Mouse (Mus musculus): ENCODE results near the gene Ppp6r3. TPM values are rescaled to one million over a fixed set of nuclear protein-coding genes. Genes with fewer than 3 reads are reported as not detected.
A peak's percentile ranks its signal among the peaks of the same experiment; 100 is the strongest.

Gene Ppp6r3
- total RNA-seq, 4 experiments from 2014 or later: 54.6 to 64.5 (median 59.5) TPM

DNA sequence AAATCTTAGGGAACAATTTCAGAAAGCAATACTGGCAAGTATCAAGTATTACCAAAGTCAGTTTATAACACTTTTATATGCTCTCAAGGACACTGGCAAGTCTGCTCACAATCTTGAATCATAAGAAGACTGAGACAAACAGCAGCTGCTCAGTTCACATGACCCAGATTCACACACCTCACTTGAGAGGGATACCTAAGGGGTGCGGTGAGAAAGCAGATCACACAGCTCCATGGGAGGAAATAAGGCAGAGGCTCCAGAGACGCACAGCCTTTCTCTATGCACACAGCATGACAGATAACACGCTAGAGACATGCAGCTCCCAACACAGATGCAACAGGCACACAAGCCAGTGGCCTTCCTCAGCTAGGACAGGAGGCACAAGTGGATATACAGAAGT, 45.8 kb downstream of the Ppp6r3 start:
- no peak for DNase-seq (ENCODE audit: low spot score in 2 of 2)

DNA sequence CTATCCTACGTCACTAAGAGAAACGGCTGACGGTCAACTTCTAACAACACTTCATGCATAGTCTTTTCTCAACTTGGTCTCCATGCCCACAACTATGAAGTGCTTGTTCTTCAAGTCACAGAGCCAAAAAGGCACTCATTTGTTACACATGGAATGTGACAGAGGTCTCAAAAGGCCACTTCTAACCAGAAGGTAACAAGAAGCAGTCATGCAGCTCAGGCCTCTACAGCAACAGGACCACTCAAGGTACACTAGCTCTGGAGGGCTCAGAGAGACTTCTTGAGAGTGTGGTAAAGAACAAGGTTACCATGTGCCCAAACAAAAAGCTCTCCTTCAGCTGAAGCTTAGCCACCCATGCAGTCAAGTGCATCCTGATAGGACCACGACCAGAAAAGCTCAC, 46.9 kb downstream of the Ppp6r3 start:
- DNase-seq (ENCODE audit: low spot score in 2 of 2): no peak

DNA sequence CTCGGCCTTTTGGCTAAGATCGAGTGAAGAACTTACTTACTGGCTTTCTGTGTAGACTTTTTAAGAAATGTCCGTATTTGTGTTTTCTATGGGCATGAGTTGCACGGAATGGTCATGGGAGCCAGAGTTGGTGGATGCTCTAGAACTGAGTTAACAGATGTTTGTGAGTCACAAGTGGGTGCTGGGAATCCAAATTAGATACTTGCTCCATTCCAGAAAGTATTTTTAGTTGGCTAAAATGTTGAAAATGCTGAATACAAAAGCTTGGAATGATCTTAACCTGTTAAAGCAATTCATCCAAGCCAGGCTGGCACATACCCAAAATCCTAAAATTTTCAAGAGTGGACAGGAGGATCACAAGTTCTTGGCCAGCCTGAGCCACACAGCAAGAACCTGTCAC, 48.0 kb downstream of the Ppp6r3 start:
- DNase-seq (ENCODE audit: low spot score in 2 of 2): no peak

DNA sequence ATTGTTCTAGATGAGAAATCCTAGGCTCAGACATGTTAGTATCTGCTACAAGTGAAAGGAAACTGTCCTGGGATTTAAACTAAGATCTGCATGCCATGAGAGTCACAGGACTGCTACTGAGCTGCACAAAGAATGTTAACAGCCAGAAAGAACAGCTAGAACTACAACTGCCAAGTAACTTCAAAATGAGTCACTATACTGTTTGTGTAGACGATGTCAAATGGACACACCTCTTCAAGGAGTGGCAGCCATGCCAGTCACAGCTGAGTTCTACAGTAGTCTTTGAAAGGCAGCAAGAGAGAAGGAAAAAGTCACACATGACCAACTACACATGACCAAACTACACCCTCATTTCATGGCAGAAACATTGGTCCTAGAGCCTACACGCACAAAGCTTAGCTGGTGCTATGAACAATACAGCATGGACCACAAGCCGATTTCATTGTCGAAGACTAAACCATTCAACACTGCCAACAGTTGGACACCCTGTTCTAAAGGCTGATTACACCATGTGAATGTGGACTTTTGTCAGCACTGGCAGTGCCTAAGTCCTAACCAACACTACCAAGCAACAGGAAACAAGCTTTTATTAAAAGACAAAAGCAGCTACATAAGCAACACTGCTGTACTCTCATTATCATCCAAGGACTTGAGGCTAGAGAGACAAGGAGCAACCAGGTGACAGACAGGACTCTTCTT, 55.9 kb downstream of the Ppp6r3 start:
- DNase-seq (ENCODE audit: low spot score in 2 of 2): no peak

DNA sequence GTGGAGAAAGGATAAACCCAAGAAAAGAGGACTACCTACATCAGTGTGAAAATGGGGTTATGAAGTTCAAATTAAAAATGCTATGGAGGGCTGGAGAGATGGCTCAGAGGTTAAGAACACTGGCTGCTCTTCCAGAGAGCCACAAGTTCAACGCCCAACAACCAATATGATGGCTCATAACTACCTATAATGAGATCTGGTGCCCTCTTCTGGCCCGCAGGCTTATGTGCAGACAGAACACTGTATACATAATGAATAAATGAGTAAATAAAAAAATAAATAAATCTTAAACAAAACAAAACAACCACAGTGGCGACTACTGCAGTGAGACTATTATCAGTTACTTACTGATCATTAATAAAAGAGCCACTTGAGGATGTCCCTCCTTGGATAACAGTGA, 78.3 kb downstream of the Ppp6r3 start:
- no peak for DNase-seq (ENCODE audit: low spot score in 2 of 2)

DNA sequence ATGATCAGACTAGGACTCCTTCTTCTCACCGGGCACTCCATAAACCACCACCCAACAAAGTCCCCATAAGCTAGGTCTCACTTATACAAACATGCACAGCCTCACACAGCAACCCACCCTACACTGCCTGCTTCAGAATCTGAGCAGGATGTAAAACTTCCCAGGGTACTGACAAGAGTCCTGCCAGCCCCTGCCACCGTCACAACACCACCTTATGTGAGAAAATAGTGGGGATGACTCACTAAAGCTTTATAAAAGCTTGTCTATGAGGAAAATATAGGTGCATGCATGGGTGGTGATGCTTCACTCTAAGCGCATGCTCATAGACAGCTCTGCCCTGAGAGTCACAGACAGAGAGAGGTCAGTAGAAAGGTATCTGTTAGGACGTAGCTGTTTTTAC, 85.7 kb downstream of the Ppp6r3 start:
- no peak for DNase-seq (ENCODE audit: low spot score in 2 of 2)

DNA sequence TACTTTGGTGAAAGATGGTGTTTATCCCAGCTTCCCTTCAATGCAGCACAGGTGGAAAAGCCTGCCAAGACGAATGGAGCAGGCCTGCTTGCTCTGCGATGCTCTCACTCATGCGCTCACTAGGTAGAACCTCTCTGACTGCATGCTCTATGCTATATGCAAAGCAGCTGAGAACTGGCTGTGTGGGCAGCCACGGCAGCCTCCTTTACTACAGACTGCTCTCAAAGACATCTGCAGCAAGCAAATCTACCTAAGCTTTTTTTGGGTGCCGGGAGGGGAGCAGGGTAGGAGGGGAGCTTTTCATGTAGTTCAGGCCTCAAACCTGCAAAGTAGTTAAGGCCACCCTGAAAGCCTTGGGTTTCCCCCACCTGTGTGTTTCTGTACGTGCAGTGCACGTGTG, 92.7 kb downstream of the Ppp6r3 start:
- DNase-seq (ENCODE audit: low spot score in 2 of 2): no peak

DNA sequence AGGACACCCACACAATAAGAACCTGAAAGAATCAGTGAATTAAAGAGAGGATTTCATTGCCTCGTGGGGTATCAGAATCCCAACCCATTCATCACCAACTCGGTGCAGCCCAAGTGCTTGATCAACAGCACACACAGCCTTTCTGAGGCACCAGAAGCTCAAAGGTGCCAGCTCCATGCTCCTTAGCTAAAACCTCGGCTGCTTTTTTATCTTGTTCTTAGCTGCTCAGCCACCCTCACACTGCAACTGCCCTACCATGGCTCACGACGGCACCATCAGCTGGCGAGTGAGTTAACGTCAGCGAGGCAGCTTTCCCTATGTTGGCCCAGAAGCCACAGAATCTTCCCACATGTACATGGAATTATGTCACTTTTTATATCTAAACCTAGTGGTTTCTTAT, 95.4 kb downstream of the Ppp6r3 start:
- DNase-seq (ENCODE audit: low spot score in 2 of 2): no peak

DNA sequence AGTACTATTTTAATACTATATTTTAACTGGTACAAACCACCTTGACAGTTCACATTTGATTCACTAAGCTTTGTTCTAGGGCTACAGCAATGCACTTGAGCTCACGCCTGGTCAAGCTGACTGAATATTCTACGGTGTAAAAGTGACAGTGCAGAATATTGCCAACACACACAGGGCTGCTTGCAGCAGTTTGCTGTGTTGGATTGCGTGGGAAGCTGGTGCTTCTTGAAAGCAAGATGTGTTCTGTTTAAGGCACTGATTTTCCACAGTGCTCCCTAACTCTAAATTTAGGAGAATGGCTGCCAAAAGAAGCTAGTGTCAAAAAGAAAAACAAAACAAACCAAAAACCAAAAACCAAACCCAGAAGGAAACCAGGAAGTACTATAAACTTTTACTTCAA, 98.6 kb downstream of the Ppp6r3 start:
- no peak for DNase-seq (ENCODE audit: low spot score in 2 of 2)

DNA sequence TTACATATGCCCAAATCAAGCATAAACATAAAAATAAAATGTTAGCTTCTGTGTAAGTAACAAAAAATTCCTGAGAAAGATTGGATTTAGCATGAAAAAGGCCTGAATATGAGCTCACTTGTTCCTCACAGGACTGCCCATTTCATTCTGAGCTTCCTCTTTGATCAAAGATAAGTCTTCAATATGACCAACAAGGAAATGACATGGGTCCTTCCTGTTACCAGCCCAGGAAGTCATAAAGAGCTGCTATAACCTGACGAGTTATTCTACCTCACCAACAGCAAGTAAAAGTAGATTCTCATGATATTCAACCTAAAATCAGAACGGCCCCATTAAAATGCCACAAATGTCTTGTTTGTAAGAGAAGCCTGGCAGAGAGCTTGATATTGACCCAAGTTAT, 104.3 kb downstream of the Ppp6r3 start:
- DNase-seq (ENCODE audit: low spot score in 2 of 2): no peak

DNA sequence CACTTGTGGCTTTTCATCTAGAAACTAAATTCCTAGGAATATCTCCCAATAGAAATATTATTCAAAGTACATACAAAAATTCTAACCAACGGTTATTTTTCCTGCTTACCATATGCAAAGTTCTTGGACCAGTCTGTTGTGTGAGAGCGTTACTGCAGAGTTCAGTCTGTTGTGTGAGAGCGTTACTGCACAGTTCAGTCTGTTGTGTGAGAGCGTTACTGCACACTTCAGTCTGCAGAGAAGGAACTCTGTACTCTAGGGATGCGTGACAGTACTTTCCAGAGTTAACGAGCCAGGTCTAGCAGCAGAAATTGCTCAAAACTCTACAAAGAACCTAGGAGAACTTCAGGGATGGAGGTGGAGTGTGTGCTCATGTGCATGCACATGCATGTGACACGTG, 108.0 kb downstream of the Ppp6r3 start:
- DNase-seq (ENCODE audit: low spot score in 2 of 2): no peak

DNA sequence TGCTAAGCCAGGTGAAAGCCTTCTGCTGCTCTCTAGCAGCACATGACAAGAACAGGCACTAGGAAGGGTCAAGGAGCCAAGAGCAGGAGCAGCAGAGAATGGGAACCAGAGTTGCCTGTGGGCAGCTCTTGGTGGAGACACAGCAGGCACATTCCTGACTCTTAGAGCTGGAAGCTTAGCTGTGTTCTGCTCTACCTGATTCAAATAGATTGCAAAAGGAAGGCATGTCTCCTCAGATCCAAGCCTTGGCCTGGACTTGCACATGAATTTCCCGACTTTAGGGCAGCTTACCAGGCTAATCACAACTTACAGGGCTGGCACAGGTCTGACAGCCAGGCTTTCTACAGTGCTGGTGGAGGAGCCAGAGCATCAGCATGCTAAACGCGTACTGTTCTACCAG, 115.6 kb downstream of the Ppp6r3 start:
- no peak for DNase-seq (ENCODE audit: low spot score in 2 of 2)

DNA sequence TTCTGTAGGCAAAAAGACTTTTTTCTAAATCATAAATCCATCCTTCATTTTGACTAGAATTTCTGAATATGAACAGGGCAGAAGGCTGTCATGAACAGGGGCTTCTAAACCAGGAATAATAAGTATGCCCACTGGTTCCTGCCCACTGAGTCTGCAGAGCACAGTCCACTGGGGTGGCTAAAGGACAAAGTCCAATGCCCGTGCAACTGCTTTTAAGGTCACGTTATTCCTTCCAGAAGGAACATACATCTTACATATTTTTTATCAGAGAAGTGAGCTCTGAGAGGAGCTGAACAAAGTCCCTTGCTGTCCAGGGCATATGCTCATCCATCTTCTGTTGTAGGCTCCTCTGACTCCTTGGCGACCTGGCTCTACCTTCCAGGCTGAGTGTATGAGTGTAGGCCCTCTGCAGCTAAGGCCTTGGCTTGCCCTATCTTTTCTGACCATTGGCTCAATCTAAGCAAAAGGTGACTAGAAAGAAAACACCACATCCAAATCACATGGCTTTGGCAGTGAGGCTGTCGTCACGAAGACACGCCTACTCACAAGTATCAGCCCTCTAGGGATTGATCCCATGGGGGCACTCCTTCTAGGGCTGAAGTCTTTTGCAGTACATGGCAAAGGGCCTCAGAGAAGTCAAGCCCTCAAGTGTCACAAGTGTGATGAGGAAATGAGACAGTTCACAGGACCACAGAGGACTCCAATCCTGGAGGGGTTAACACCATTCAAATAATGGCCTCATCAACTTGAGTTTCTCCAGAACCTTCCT, 117.0 kb downstream of the Ppp6r3 start:
- DNase-seq (ENCODE audit: low spot score in 2 of 2): no peak

DNA sequence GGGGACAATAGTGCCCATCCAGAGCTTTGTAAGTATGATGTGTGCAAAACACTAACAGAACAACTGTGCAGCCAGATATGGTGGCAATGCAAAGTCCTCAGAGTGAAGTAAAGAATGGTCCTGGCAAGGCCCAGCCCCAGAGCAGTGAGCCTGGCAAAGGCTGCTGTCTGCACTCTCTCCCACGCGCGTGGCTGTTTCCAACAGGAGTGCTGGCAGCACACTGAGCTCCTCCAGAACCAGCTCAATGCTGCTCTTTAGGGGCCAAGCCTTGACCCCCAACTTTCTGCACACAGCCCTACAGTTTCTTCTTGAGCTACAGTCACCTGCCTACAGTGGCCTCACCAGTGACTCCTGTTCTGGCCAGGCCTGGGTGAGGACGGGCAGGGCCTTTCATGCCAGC, 117.8 kb downstream of the Ppp6r3 start:
- DNase-seq (ENCODE audit: low spot score in 2 of 2): no peak

DNA sequence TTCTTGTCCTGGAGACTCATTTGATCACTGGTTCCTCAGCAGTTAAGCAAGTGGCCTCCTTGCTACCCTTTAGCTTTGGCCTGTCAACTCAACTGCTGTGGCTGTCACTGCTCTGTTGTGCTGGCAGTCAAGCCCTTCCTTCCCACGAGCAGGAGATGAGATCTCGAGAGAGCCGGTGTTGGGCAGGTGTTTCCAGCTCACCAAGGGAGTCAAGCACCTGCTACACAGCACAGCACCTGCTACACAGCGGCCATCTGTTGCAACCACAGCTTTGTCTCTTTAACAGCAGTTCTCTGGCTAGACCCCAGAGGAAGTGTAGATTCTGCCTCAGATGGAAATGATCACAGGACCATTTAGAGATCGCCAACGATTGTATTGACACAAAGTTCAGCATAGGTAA, 123.9 kb downstream of the Ppp6r3 start:
- no peak for DNase-seq (ENCODE audit: low spot score in 2 of 2)

DNA sequence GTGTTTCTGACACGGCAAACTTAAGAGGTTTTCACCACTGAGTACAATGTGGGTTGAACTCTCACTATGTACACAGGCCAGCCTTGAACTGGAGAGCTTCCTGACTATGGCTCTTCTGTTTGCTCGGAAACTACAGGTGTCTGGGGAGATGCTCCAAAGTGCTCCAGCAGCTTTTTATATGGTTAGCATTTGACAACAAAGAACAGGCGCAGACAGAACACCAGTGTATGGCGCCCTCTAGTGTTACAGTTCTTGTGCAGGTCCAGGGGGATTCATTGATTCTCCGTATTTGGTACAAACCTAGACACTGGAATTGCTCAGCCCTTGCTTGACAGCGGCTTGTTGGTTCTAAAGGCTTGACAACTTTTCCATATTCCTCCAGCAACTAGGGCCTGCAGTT, 124.4 kb downstream of the Ppp6r3 start:
- peak in 1 of 2 experiments; percentile 43 for DNase-seq (ENCODE audit: low spot score in 2 of 2)

DNA sequence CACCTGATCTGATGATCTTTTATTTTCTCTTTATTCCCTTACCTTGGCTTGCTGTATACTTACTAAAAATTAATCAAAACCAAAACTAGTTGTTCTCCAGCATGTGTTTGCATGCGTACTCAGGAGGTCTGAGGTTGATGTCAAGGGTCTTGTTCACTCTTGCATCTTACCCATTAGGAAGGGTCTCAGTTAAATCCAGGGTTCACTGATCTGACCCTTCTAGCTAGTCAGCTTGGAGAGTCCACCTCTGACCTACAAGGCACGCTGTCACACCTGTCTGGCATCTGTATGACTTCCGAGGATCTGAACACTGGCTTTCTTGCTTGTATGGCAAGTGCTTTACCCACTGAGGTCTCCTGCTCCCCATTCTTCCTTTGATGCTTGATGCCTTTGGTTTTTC, 124.8 kb downstream of the Ppp6r3 start:
- no peak for DNase-seq (ENCODE audit: low spot score in 2 of 2)

DNA sequence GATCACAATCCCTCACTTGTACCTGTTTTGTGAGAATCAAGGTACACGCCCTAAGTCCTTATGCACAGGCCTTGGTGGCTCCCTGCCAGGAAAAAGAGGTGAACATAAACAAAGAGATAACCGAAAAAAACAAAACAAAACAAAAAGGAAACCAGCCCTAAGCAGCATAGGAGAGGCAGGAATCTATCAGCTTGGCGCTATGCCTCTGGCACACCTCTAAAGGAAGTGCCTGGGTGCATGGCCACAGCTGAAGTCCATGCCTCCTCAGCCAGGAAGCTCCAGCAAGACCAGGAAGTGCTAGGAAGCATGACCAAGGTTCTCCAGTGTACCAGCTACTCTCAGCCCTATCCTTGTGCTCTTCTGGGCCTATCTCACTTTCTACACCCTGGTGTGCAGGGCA, 126.3 kb downstream of the Ppp6r3 start:
- no peak for DNase-seq (ENCODE audit: low spot score in 2 of 2)

DNA sequence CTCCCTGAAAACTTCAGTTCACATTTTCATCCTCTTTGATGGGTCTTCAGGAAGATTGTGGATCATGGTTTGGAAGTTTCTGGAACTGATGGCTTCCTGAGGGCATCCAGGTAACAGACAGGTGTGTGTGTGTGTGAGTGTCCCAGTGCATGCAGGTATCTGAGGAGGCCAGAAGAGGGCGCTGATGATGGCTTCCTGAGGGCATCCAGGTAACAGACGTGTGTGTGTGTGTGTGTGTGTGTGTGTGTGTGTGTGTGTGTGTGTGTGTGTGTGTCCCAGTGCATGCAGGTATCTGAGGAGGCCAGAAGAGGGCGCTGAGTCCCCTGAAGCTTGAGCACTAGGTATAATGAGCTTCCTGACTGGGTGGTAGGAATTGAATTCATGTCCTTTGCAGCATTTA, 128.2 kb downstream of the Ppp6r3 start:
- no peak for DNase-seq (ENCODE audit: low spot score in 2 of 2)

DNA sequence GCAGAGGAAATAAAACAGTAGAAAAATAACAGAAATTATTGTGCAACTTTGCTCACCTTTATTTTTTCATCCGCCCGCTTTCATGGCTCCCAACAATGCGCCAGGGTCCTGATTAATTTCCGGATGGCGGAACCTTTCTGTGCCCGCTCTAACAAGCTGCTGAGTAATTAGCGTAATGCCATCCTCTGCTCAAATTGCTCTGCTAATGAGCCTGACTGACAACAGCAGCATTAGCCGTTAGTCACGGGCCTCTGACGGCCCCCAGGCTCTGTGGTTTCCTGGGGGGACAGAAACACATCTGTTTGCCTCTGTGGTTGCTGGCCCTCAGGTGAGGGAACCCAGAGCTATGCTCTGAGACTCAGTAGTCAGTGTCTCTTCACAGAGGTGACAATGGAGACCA, 134.5 kb downstream of the Ppp6r3 start:
- DNase-seq (ENCODE audit: low spot score in 2 of 2): no peak

DNA sequence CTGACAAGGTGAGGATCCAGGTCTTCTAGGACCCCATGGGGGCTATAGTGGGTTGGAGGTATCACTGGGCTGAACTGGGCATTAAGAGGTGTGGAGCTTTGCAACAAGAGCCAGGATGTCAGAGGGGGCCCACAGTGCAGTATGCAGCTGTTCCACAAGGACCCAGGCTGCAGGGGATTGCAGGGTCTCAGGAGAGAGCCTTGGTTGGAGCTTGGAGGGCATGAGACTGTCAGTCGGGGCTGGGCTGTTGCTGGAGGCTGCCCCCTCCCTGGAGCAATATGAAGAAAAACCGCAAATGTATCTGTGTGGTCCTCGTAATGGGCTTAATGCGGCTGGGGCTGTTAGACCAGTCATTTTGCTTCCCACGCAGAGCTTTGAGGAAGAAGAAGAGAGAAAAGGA, 134.9 kb downstream of the Ppp6r3 start:
- DNase-seq (ENCODE audit: low spot score in 2 of 2): no peak

DNA sequence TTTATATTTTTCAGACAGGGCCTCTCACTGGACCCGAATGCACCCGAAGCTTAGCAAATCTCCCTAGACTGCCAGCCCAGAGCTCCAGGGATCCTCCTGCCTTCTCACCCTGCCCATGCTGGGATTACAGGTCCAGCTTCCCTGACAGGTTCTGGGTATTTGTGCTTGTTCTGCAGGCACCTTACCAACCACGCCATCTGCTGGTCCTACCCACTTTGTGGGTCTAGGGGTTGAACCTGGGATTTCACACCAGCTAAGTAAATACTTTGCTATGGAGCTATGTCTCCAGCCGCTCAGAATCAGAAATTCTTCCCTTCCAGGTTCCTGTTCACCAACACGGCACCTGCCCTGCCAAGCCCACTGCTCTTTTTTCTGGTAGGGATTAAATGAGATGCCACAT, 137.6 kb downstream of the Ppp6r3 start:
- DNase-seq (ENCODE audit: low spot score in 2 of 2): no peak

DNA sequence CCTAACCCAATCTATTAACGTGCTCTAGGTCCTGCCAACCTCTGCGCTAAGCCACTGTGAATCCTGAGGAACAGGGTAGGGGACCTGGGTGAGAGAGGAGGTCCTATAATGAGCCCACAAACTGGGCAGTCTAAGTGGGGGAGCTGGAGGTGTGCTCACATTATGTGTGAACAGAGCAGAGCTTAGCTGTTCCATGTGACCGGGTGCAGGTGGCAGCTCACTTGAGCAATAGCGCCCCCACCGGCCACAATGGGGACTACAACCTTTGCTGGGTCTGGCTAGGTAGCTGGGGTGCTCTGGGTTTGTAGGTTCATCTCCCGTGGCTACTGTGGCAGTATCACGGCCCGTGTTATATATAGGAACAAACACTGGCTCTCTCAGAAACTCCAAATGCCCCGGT, 138.7 kb downstream of the Ppp6r3 start:
- DNase-seq (ENCODE audit: low spot score in 2 of 2): no peak

Data from gastrocnemius, adult 8-10 months (tissue).